Mouse (Mus musculus) megakaryocyte, embryonic 14.5 days (primary cell): ENCODE data around the gene Shank2.

ENCODE experiments used
- FLI1 ChIP-seq: IDR thresholded peaks from 2 replicates; pipeline ENCODE4 v1.6.1; 2012; ENCODE audit warnings: low read length, inconsistent platforms, mixed read lengths
- GATA1 ChIP-seq: IDR thresholded peaks from 3 replicates; pipeline ENCODE4 v1.6.1; 2012; ENCODE audit warnings: mixed read lengths, low read length, inconsistent platforms, borderline replicate concordance

- no peak for TF ChIP-seq FLI1
- TF ChIP-seq GATA1 = no peak
These were observed 237.3 kb downstream of the Shank2 start for GRCm38 (mm10) chr7:144238992-144239391.
